ENCODE assay signal across 10 mouse cellular contexts in genomic region chrX:137141669-137142068, GRCm38 (mm10). TPM values are rescaled to one million over a fixed set of nuclear protein-coding genes. Genes with fewer than 3 reads are reported as not detected.
DNase-seq lines count a peak whose midpoint lies in the region; ATAC-seq and TF ChIP-seq lines count a peak whose summit lies in the region.
"Had no signal": no experiment of that assay in that cellular context is flagged by ENCODE, and none has a peak within 500 bp of the region (broad histone marks: within the 10 kb centered on the region; RNA-seq: fewer than 3 reads in every experiment).

No protein-coding gene starts in this region.

- in situ Hi-C loops in ES-E14 (cut with MboI; ENCODE audit: low sequenced_read_pairs in 2 of 2, unreplicated experiment in 2 of 2): no loop called here

- ATAC-seq in hindbrain, embryonic 14.5 days (ENCODE audit: low FRiP score): no peak
- no peak for ATAC-seq in hindbrain, embryonic 13.5 days (ENCODE audit: low FRiP score)
- peak; percentile 54; the same call in 1 of the 2 replicates for ATAC-seq in forebrain, embryonic 16.5 days

- H3K9me3 ChIP-seq in hindbrain, embryonic 14.5 days (ENCODE audit: control insufficient read depth, low read length): no peaks in the 10 kb centered on the region
- H3K9me3 ChIP-seq in hindbrain, embryonic 13.5 days: no peaks in the 10 kb centered on the region
- H3K9me3 ChIP-seq in ES-E14 (ENCODE audit: control insufficient read depth, insufficient read depth, low read depth, low read length): no peaks in the 10 kb centered on the region
- H3K9me3 ChIP-seq in forebrain, embryonic 16.5 days (ENCODE audit: control insufficient read depth, low read length): no peaks in the 10 kb centered on the region
- H3K9me3 ChIP-seq: embryonic facial prominence, embryonic 13.5 days had no signal

- no peak overlapping the region for H3K4me3 ChIP-seq in hindbrain, embryonic 14.5 days (replicated peaks; ENCODE audit: low read length)
- no peak overlapping the region for H3K4me3 ChIP-seq in hindbrain, embryonic 13.5 days
- no peak overlapping the region for H3K4me3 ChIP-seq in ES-E14 (ENCODE audit: insufficient read depth in 1 of 2, low read depth in 1 of 2, low read length in 2 of 2, poor library complexity in 1 of 2, severe bottlenecking in 1 of 2)
- H3K4me3 ChIP-seq in forebrain, embryonic 16.5 days (replicated peaks; ENCODE audit: low read length): no peak overlapping the region
- H3K4me3 ChIP-seq: embryonic facial prominence, embryonic 13.5 days had no signal

- DNase-seq in hindbrain, embryonic 14.5 days (ENCODE audit: low spot score): peak; percentile 73
- DNase-seq in ES-E14 (ENCODE audit: low read depth, low spot score): peak; percentile 46
- peak; percentile 28 for DNase-seq in cerebellum, adult 11 months
- peak; percentile 54 to 65 for DNase-seq in kidney, postnatal 4 days
- peak; percentile 68 for DNase-seq in lung, postnatal 10 days
- DNase-seq in spleen, postnatal 36 days (ENCODE audit: low spot score in 2 of 2): peak; percentile 20 to 26

- H3K36me3 ChIP-seq in hindbrain, embryonic 14.5 days (replicated peaks; ENCODE audit: control insufficient read depth, insufficient read depth): no peaks in the 10 kb centered on the region
- H3K36me3 ChIP-seq in hindbrain, embryonic 13.5 days: no peaks in the 10 kb centered on the region
- no peaks in the 10 kb centered on the region for H3K36me3 ChIP-seq in ES-E14 (ENCODE audit: control insufficient read depth, insufficient read depth, low read length, poor library complexity, severe bottlenecking)
- no peaks in the 10 kb centered on the region for H3K36me3 ChIP-seq in forebrain, embryonic 16.5 days (ENCODE audit: control insufficient read depth, insufficient read depth)
- H3K36me3 ChIP-seq: embryonic facial prominence, embryonic 13.5 days had no signal

- no peaks in the 10 kb centered on the region for H3K4me1 ChIP-seq in hindbrain, embryonic 14.5 days (replicated peaks; ENCODE audit: control insufficient read depth, insufficient read depth, low read length)
- H3K4me1 ChIP-seq in hindbrain, embryonic 13.5 days (replicated peaks): no peaks in the 10 kb centered on the region
- H3K4me1 ChIP-seq in ES-E14 (ENCODE audit: control insufficient read depth in 2 of 2, insufficient read depth in 2 of 2, low read length in 2 of 2, poor library complexity in 1 of 2): no peaks in the 10 kb centered on the region
- H3K4me1 ChIP-seq in forebrain, embryonic 16.5 days (replicated peaks; ENCODE audit: control insufficient read depth, insufficient read depth, low read length): no peaks in the 10 kb centered on the region
- H3K4me1 ChIP-seq: embryonic facial prominence, embryonic 13.5 days had no signal

- H3K27ac ChIP-seq in hindbrain, embryonic 14.5 days: no peak overlapping the region
- no peak overlapping the region for H3K27ac ChIP-seq in hindbrain, embryonic 13.5 days
- H3K27ac ChIP-seq in ES-E14 (ENCODE audit: insufficient read depth, low read depth, low read length, poor library complexity, severe bottlenecking): no peak overlapping the region
- no peak overlapping the region for H3K27ac ChIP-seq in forebrain, embryonic 16.5 days (ENCODE audit: low read length)
- H3K27ac ChIP-seq: embryonic facial prominence, embryonic 13.5 days had no signal

- no peaks in the 10 kb centered on the region for H3K27me3 ChIP-seq in hindbrain, embryonic 14.5 days (ENCODE audit: control insufficient read depth, insufficient read depth, low read length)
- H3K27me3 ChIP-seq in hindbrain, embryonic 13.5 days: no peaks in the 10 kb centered on the region
- no peaks in the 10 kb centered on the region for H3K27me3 ChIP-seq in forebrain, embryonic 16.5 days (replicated peaks; ENCODE audit: control insufficient read depth, insufficient read depth, low read length)
- H3K27me3 ChIP-seq: embryonic facial prominence, embryonic 13.5 days had no signal

- H3K9ac ChIP-seq in hindbrain, embryonic 14.5 days: no peak overlapping the region
- H3K9ac ChIP-seq in hindbrain, embryonic 13.5 days: no peak overlapping the region
- no peak overlapping the region for H3K9ac ChIP-seq in ES-E14 (ENCODE audit: insufficient read depth, low read depth, low read length, poor library complexity, severe bottlenecking)
- no peak overlapping the region for H3K9ac ChIP-seq in forebrain, embryonic 16.5 days (replicated peaks; ENCODE audit: low read depth, low read length)
- H3K9ac ChIP-seq: embryonic facial prominence, embryonic 13.5 days had no signal

- WGBS in hindbrain, embryonic 14.5 days: 12% methylated on average over 6 of the region's 6 CpGs
- 10% methylated on average over 6 of the region's 6 CpGs for WGBS in hindbrain, embryonic 13.5 days
- 16% methylated on average over 6 of the region's 6 CpGs for WGBS in forebrain, embryonic 16.5 days

- H3K4me2 ChIP-seq in hindbrain, embryonic 14.5 days (replicated peaks): no peak overlapping the region
- no peak overlapping the region for H3K4me2 ChIP-seq in hindbrain, embryonic 13.5 days
- H3K4me2 ChIP-seq in forebrain, embryonic 16.5 days (ENCODE audit: low read length): no peak overlapping the region
- H3K4me2 ChIP-seq: embryonic facial prominence, embryonic 13.5 days had no signal

TF ChIP-seq in ES-E14, 5 proteins besides CTCF, POLR2A, EP300 and RAD21:
- TF ChIP-seq ZNF384 (IDR thresholded peaks at IDR 0.05; ENCODE audit: low read depth, low read length): no peak
- no peak for TF ChIP-seq HCFC1 (IDR thresholded peaks at IDR 0.05; ENCODE audit: borderline replicate concordance, insufficient read depth, low read length)
- TF ChIP-seq CHD2 (IDR thresholded peaks at IDR 0.05; ENCODE audit: low read depth, low read length): no peak
- no peak for TF ChIP-seq MAFK (IDR thresholded peaks at IDR 0.05; ENCODE audit: insufficient read depth, low read depth, low read length)
- peak; percentile 40; the same call in 1 of the 2 replicates for TF ChIP-seq ZC3H11A (IDR thresholded peaks at IDR 0.05; ENCODE audit: borderline replicate concordance, low read depth, low read length)
TF ChIP-seq in ES-E14: peak in this region for 1.

RNA-seq across cellular contexts. Expression of gene Esx1, which starts 19.8 kb away (rescaled TPM):
- not detected in 2 replicates for polyA plus RNA-seq in hindbrain, embryonic 14.5 days (2014; fragmentation: Nextera tagmentation; extraction: Ambion mirVana)
- not detected in 2 replicates for polyA plus RNA-seq in hindbrain, embryonic 13.5 days (2015; fragmentation: Nextera tagmentation; extraction: Ambion mirVana)
- total RNA-seq in ES-E14 (2012; rRNA removed): 0.48 and 2.3 TPM in 2 replicates
- polyA plus RNA-seq in forebrain, embryonic 16.5 days (2015; fragmentation: Nextera tagmentation; extraction: Ambion mirVana): not detected in 2 replicates
- polyA plus RNA-seq: embryonic facial prominence, embryonic 13.5 days; lung, embryonic 16.5 days had no signal

Comparison
In these comparisons a context has a peak if more than half of its experiments do, and no peak if none do; other contexts are left out.
1. DNase-seq: peak in every context shown above with its lines; median percentile 73 in hindbrain, embryonic 14.5 days; 68 in lung, postnatal 10 days; 60 in kidney, postnatal 4 days; 46 in ES-E14; 28 in cerebellum, adult 11 months; 23 in spleen, postnatal 36 days.